Mouse (Mus musculus) cortical plate, adult 2 months (tissue): ENCODE results near the gene Amfr.

Experiments used
- CTCF ChIP-seq: fragments of 200-500 bp; IDR thresholded peaks from 2 replicates; pipeline ENCODE4 v1.5.1; 2011; ENCODE audit warnings: mild to moderate bottlenecking, control low read depth, low read length; ENCODE audit not compliant: insufficient read depth; ENCODE audit errors: extremely low read depth
- POLR2A ChIP-seq: fragments of 200-500 bp; IDR thresholded peaks from 2 replicates; pipeline ENCODE4 v1.6.1; 2011; ENCODE audit warnings: mild to moderate bottlenecking, low read length, control low read depth; ENCODE audit not compliant: insufficient read depth; ENCODE audit errors: extremely low read depth

- TF ChIP-seq POLR2A = no peak
- no peak for TF ChIP-seq CTCF
Measured at GRCm38 (mm10) chr8:93998961-93999360, 13.7 kb downstream of the Amfr start.
